ENCODE assay signal across 8 mouse cellular contexts in genomic region chr17:12791420-12791819, GRCm38 (mm10). TPM values are rescaled to one million over a fixed set of nuclear protein-coding genes. Genes with fewer than 3 reads are reported as not detected.
DNase-seq lines count a peak whose midpoint lies in the region; ATAC-seq and TF ChIP-seq lines count a peak whose summit lies in the region.

No protein-coding gene starts in this region.

- DNase-seq in adrenal gland, postnatal 14 days = peak; percentile 21
- DNase-seq in adrenal gland, postnatal 25 days = no peak
- no peak for DNase-seq in liver, embryonic 13.5 days
- no peak for DNase-seq in left cerebral cortex, postnatal 10 days (ENCODE audit: extremely low spot score in 1 of 2, low spot score in 2 of 2)
- no peak for DNase-seq in left cerebral cortex, adult 2 months (ENCODE audit: extremely low spot score in 1 of 2, low spot score in 2 of 2)

- no peaks in the 10 kb centered on the region for H3K36me3 ChIP-seq in hindbrain, embryonic 12.5 days
- 0 out of 2 replicates have a peak, but pooled peaks cover 7% of the 10 kb centered on the region for H3K36me3 ChIP-seq in liver, embryonic 13.5 days
- 0 out of 2 replicates have a peak, but pooled peaks cover 6% of the 10 kb centered on the region for H3K36me3 ChIP-seq in stomach, embryonic 16.5 days (ENCODE audit: control insufficient read depth, insufficient read depth, low read length)

- H3K4me3 ChIP-seq in embryonic fibroblast, embryonic 13.5 days (ENCODE audit: insufficient read depth, low read length) = no peak overlapping the region
- no peak overlapping the region for H3K4me3 ChIP-seq in hindbrain, embryonic 12.5 days
- H3K4me3 ChIP-seq in liver, embryonic 13.5 days (replicated peaks) = no peak overlapping the region
- H3K4me3 ChIP-seq in stomach, embryonic 16.5 days (replicated peaks; ENCODE audit: low read length) = no peak overlapping the region
- no peak overlapping the region for H3K4me3 ChIP-seq in left cerebral cortex, adult 2 months

- no peaks in the 10 kb centered on the region for H3K9me3 ChIP-seq in hindbrain, embryonic 12.5 days (replicated peaks)
- H3K9me3 ChIP-seq in liver, embryonic 13.5 days (replicated peaks) = no peaks in the 10 kb centered on the region
- H3K9me3 ChIP-seq in stomach, embryonic 16.5 days (replicated peaks; ENCODE audit: control insufficient read depth, low read length) = peaks cover 10% of the 10 kb centered on the region

- whole genome bisulfite sequencing in hindbrain, embryonic 12.5 days = 63% methylated on average over 4 of the region's 4 CpGs
- WGBS in liver, embryonic 13.5 days (ENCODE audit: insufficient replicate concordance) = 43% methylated on average over 4 of the region's 4 CpGs
- whole genome bisulfite sequencing in stomach, embryonic 16.5 days = 29% methylated on average over 4 of the region's 4 CpGs

- H3K27me3 ChIP-seq in hindbrain, embryonic 12.5 days = no peaks in the 10 kb centered on the region
- H3K27me3 ChIP-seq in liver, embryonic 13.5 days = no peaks in the 10 kb centered on the region
- H3K27me3 ChIP-seq in stomach, embryonic 16.5 days (ENCODE audit: control insufficient read depth, insufficient read depth, low read length) = no peaks in the 10 kb centered on the region

- intact Hi-C loops in left cerebral cortex, postnatal 10 days (cut with DNase I) = loop anchor here (10.0 kb wide), 1 partner anchor 203 kb away; the partner anchor contains the start of gene Wtap
- intact Hi-C loops in left cerebral cortex, adult 2 months (cut with DNase I) = loop anchor here (10.0 kb wide), 1 partner anchor 203 kb away; the partner anchor contains the start of gene Wtap

- H3K4me2 ChIP-seq in hindbrain, embryonic 12.5 days (replicated peaks) = no peak overlapping the region
- H3K4me2 ChIP-seq in liver, embryonic 13.5 days = no peak overlapping the region
- no peak overlapping the region for H3K4me2 ChIP-seq in stomach, embryonic 16.5 days (ENCODE audit: low read depth, low read length)

- no peak for TF ChIP-seq POLR2A in embryonic fibroblast, embryonic 13.5 days (IDR thresholded peaks at IDR 0.05; ENCODE audit: low read depth, low read length)

- TF ChIP-seq CTCF in embryonic fibroblast, embryonic 13.5 days (IDR thresholded peaks at IDR 0.05; ENCODE audit: borderline replicate concordance, insufficient read depth, low read length) = no peak
- TF ChIP-seq CTCF in left cerebral cortex, adult 2 months (IDR thresholded peaks at IDR 0.05) = no peak

- peaks cover 19% of the 10 kb centered on the region for H3K4me1 ChIP-seq in embryonic fibroblast, embryonic 13.5 days (ENCODE audit: control insufficient read depth, insufficient read depth, low read length)
- peaks cover 22% of the 10 kb centered on the region for H3K4me1 ChIP-seq in hindbrain, embryonic 12.5 days
- H3K4me1 ChIP-seq in liver, embryonic 13.5 days (replicated peaks) = peaks cover 63% of the 10 kb centered on the region
- peaks cover 59% of the 10 kb centered on the region for H3K4me1 ChIP-seq in stomach, embryonic 16.5 days (ENCODE audit: control insufficient read depth, insufficient read depth, low read length)

- peak overlapping the region; percentile 96 for H3K27ac ChIP-seq in embryonic fibroblast, embryonic 13.5 days (ENCODE audit: insufficient read depth, low read length)
- H3K27ac ChIP-seq in hindbrain, embryonic 12.5 days = peak overlapping the region; percentile 67; the same call in 1 of the 2 replicates
- peak overlapping the region; percentile 79 for H3K27ac ChIP-seq in liver, embryonic 13.5 days
- peak overlapping the region; percentile 94 for H3K27ac ChIP-seq in stomach, embryonic 16.5 days (ENCODE audit: low read length)
- H3K27ac ChIP-seq in left cerebral cortex, adult 2 months = no peak overlapping the region

- no peak for ATAC-seq in hindbrain, embryonic 12.5 days (ENCODE audit: low FRiP score)
- ATAC-seq in liver, embryonic 13.5 days (ENCODE audit: low read depth) = no peak
- ATAC-seq in stomach, embryonic 16.5 days (ENCODE audit: insufficient read depth, low FRiP score) = peak; percentile 14; the same call in 1 of the 2 replicates

- no peak overlapping the region for H3K9ac ChIP-seq in hindbrain, embryonic 12.5 days
- no peak overlapping the region for H3K9ac ChIP-seq in liver, embryonic 13.5 days
- H3K9ac ChIP-seq in stomach, embryonic 16.5 days (ENCODE audit: low read length) = peak overlapping the region; percentile 34; the same call in 1 of the 2 replicates

RNA-seq across cellular contexts. Expression of gene Igf2r, which starts 22.0 kb away (rescaled TPM):
- 65.2 and 75.4 TPM in 2 replicates for total RNA-seq in adrenal gland, postnatal 14 days (2021)
- 84.5 and 84.9 TPM in 2 replicates for total RNA-seq in adrenal gland, postnatal 25 days (2021)
- 246 and 249 TPM in 2 replicates for polyA plus RNA-seq in embryonic fibroblast, embryonic 13.5 days (2011; ENCODE audit: insufficient read length, low read depth, missing spikeins)
- 27.5 and 30.4 TPM in 2 replicates for polyA plus RNA-seq in hindbrain, embryonic 12.5 days (2016; fragmentation: Nextera tagmentation; extraction: Ambion mirVana)
- 13.8 and 17.4 TPM in 2 replicates for polyA plus RNA-seq in liver, embryonic 13.5 days (2015; fragmentation: Nextera tagmentation; extraction: Ambion mirVana)
- polyA plus RNA-seq in stomach, embryonic 16.5 days (2015; fragmentation: Nextera tagmentation; extraction: Ambion mirVana) = 38.6 and 39.3 TPM in 2 replicates
- 10 to 100 TPM; 24.9 to 25.6 TPM for total RNA-seq in left cerebral cortex, postnatal 10 days (2021)
- 10 to 100 TPM; 29.1 to 29.3 TPM for total RNA-seq in left cerebral cortex, adult 2 months (2021)
